Mouse (Mus musculus): ENCODE results near the gene Samsn1.

The Samsn1 gene

GRCm38 (mm10) chr16:75933357-75933756 lies 88.7 kb downstream of the Samsn1 start:
- in situ Hi-C loops (cut with MboI, MseI), result no loop called here

- in situ Hi-C loops (cut with MboI, MseI), result no loop called here
Measured at GRCm38 (mm10) chr16:75930222-75930553, 91.9 kb downstream of the Samsn1 start.

GRCm38 (mm10) chr16:75929536-75930221 lies 92.4 kb downstream of the Samsn1 start:
- in situ Hi-C loops (cut with MboI, MseI), result no loop called here

- in situ Hi-C loops (cut with MboI, MseI), result no loop called here
Measured at GRCm38 (mm10) chr16:75926511-75926910, 95.6 kb downstream of the Samsn1 start.

- in situ Hi-C loops (cut with MboI, MseI), result no loop called here
Measured at GRCm38 (mm10) chr16:75920870-75921269, 101.2 kb downstream of the Samsn1 start.

- in situ Hi-C loops (cut with MboI, MseI), result no loop called here
Measured at GRCm38 (mm10) chr16:75919298-75919697, 102.8 kb downstream of the Samsn1 start.

GRCm38 (mm10) chr16:75917712-75918111 lies 104.4 kb downstream of the Samsn1 start:
- in situ Hi-C loops (cut with MboI, MseI), result no loop called here

GRCm38 (mm10) chr16:75912051-75912450 lies 110.0 kb downstream of the Samsn1 start:
- in situ Hi-C loops (cut with MboI, MseI), result no loop called here

- in situ Hi-C loops (cut with MboI, MseI), result no loop called here
Measured at GRCm38 (mm10) chr16:75908635-75909494, 113.2 kb downstream of the Samsn1 start.

- in situ Hi-C loops (cut with MboI, MseI), result no loop called here
Measured at GRCm38 (mm10) chr16:75906790-75907189, 115.3 kb downstream of the Samsn1 start.

- in situ Hi-C loops (cut with MboI, MseI), result no loop called here
Measured at GRCm38 (mm10) chr16:75906260-75906659, 115.8 kb downstream of the Samsn1 start.

GRCm38 (mm10) chr16:75905324-75905723 lies 116.8 kb downstream of the Samsn1 start:
- in situ Hi-C loops (cut with MboI, MseI), result no loop called here

- in situ Hi-C loops (cut with MboI, MseI), result no loop called here
Measured at GRCm38 (mm10) chr16:75904072-75904471, 118.0 kb downstream of the Samsn1 start.

GRCm38 (mm10) chr16:75903028-75903427 lies 119.1 kb downstream of the Samsn1 start:
- in situ Hi-C loops (cut with MboI, MseI), result no loop called here

- in situ Hi-C loops (cut with MboI, MseI), result no loop called here
Measured at GRCm38 (mm10) chr16:75899885-75900620, 122.0 kb downstream of the Samsn1 start.

- in situ Hi-C loops (cut with MboI, MseI), result no loop called here
Measured at GRCm38 (mm10) chr16:75897828-75898367, 124.2 kb downstream of the Samsn1 start.

GRCm38 (mm10) chr16:75894263-75894901 lies 127.7 kb downstream of the Samsn1 start:
- in situ Hi-C loops (cut with MboI, MseI), result no loop called here

- in situ Hi-C loops (cut with MboI, MseI), result no loop called here
Measured at GRCm38 (mm10) chr16:75893470-75893869, 128.6 kb downstream of the Samsn1 start.

- in situ Hi-C loops (cut with MboI, MseI), result no loop called here
Measured at GRCm38 (mm10) chr16:75889081-75889646, 132.9 kb downstream of the Samsn1 start.

- in situ Hi-C loops (cut with MboI, MseI), result no loop called here
Measured at GRCm38 (mm10) chr16:75887203-75887602, 134.9 kb downstream of the Samsn1 start.

- in situ Hi-C loops (cut with MboI, MseI), result no loop called here
Measured at GRCm38 (mm10) chr16:75878885-75879284, 143.2 kb downstream of the Samsn1 start.
